Mouse (Mus musculus) bone marrow, adult 2 months (tissue): Measurements from ENCODE around the gene Ptpn9.

ENCODE experiments used
- CTCF ChIP-seq: fragments of 200-500 bp; IDR thresholded peaks from 2 replicates; pipeline ENCODE4 v1.5.1; 2011; ENCODE audit warnings: low read length, control low read depth; ENCODE audit not compliant: control insufficient read depth, insufficient read depth
- POLR2A ChIP-seq: fragments of 200-500 bp; IDR thresholded peaks from 2 replicates; pipeline ENCODE4 v1.6.1; 2011; ENCODE audit warnings: low read depth, mild to moderate bottlenecking, control low read depth, low read length, borderline replicate concordance; ENCODE audit not compliant: control insufficient read depth

DNA sequence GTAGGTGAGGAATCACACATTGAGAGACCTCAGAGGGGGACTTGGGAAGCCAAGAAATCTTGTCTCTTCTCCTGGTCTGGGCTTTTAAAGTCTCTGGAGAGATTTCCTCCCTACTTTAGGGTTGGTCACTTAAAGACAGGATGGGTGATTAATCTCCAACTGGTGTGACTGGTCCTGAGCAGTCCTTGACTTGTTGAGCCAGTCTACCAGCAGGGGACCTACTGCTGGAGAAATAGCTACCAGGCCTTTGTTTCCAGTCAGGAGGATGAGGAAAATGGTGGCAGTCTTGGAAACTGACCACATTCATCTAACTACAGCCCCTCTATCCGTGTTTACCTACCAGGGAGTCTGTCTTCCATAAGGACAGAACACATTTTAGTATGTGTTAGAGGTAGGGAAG lies 17.7 kb downstream of the Ptpn9 start:
- TF ChIP-seq CTCF (no peak), POLR2A (no peak)
